Mouse (Mus musculus) liver, embryonic 13.5 days (tissue): ENCODE data around the gene Lemd1. TPM values are rescaled to one million over a fixed set of nuclear protein-coding genes. Genes with fewer than 3 reads are reported as not detected.

Experiments
- ATAC-seq: fragments of 200-750 bp; cut with Nextera tagmentation; 2 replicates; pipeline ENCODE4 v1.8.0; 2017; ENCODE audit warnings: low read depth, mild to moderate bottlenecking, moderate number of reproducible peaks, moderate library complexity
- DNase-seq: peaks from one replicate; pipeline ENCODE4 v3.0.0; 2022
- H3K27ac ChIP-seq: fragments of 300-500 bp; sonication (generic); 2 replicates; pipeline ENCODE4 v1.5.1; 2015; ENCODE audit warnings: moderate library complexity, mild to moderate bottlenecking, inconsistent platforms
- H3K27me3 ChIP-seq: fragments of 300-500 bp; sonication (generic); 2 replicates; pipeline ENCODE4 v1.6.1; 2015; ENCODE audit warnings: mild to moderate bottlenecking, inconsistent platforms
- H3K36me3 ChIP-seq: fragments of 300-500 bp; sonication (generic); 2 replicates; pipeline ENCODE4 v1.6.1; 2015; ENCODE audit warnings: mild to moderate bottlenecking, inconsistent platforms
- H3K4me1 ChIP-seq: fragments of 300-500 bp; sonication (generic); replicated peaks from 2 replicates; pipeline ENCODE4 v1.6.1; 2015; ENCODE audit warnings: inconsistent platforms
- H3K4me2 ChIP-seq: fragments of 300-500 bp; sonication (generic); 2 replicates; pipeline ENCODE4 v1.6.1; 2015; ENCODE audit warnings: inconsistent platforms, mild to moderate bottlenecking, moderate library complexity
- H3K4me3 ChIP-seq: fragments of 300-500 bp; sonication (generic); replicated peaks from 2 replicates; pipeline ENCODE4 v1.5.1; 2015; ENCODE audit warnings: mild to moderate bottlenecking, inconsistent platforms
- H3K9ac ChIP-seq: fragments of 300-500 bp; sonication (generic); 2 replicates; pipeline ENCODE4 v1.6.1; 2015; ENCODE audit warnings: mild to moderate bottlenecking, inconsistent platforms
- H3K9me3 ChIP-seq: fragments of 300-500 bp; sonication (generic); replicated peaks from 2 replicates; pipeline ENCODE4 v1.6.1; 2016; ENCODE audit warnings: inconsistent platforms
- WGBS: fragments of 180-500 bp; shearing (Covaris S2); methylation state at CpG from one replicate; pipeline ENCODE4 v1.1.7; 2015; ENCODE audit not compliant: insufficient replicate concordance; 5-methylcytosine and 5-hydroxymethylcytosine counted together
- polyA plus RNA-seq: library from polyadenylated mRNA; unstranded; fragments of >200 nt; fragmentation: Nextera tagmentation; extraction: Ambion mirVana; gene quantifications from 2 replicates; pipeline ENCODE4 v1.2.1, GENCODE M21; 2015

Gene Lemd1
- polyA plus RNA-seq, 1 experiment from 2014 or later: not detected

DNA sequence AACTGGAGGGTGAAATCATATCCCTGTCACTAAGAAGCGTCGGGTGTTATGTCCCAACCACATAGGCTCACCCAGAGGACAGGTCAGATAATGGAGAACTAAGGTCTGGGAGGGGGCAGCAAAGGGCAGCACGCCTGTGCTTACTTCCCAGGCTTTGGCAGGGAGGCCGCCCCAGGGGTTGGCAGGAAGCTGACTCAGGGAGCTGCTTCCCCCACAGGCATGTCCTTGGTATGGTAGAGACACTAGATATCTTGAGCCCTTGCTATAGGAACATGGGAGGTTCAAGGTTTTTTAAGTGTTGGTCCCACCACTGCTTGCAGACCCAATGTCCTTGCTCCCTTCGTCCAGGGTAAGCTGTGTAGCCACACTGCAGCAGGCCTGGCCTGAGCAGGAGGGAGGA is 14.7 kb downstream of the Lemd1 start:
- WGBS: 10% methylated on average over 5 of the region's 5 CpGs
- no peak for DNase-seq
- peaks cover 81% of the 10 kb centered on the region for H3K27me3 ChIP-seq

DNA sequence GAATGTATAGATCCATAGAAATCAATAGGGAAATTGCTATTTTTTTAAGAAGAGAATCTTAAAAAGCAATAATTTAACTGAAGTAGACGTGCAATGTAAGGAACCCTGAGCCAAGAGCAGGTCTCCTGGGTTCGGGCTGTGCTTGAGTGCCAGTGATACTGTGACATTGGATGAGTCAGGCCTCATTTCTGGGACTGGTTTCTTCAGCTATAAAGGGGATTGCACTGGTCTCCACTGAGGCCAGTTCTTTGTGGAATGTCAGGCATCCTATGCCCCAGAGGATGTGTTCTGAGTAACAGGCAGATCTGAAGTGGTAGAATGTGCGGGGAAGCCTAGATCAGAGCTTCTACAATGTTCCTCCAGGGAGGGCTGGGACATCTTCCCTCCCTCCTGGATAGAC is 15.6 kb downstream of the Lemd1 start:
- no peak overlapping the region for H3K4me2 ChIP-seq
- H3K27me3 ChIP-seq: peaks cover 81% of the 10 kb centered on the region
- WGBS: 47% methylated on average over 3 of the region's 3 CpGs
- no peak overlapping the region for H3K27ac ChIP-seq
- H3K9me3 ChIP-seq: no peaks in the 10 kb centered on the region
- DNase-seq (no peak), ATAC-seq (no peak)
- H3K36me3 ChIP-seq: no peaks in the 10 kb centered on the region
- 0 out of 2 replicates have a peak, but pooled peaks cover under 1% of the 10 kb centered on the region for H3K4me1 ChIP-seq
- no peak overlapping the region for H3K4me3 ChIP-seq
- H3K9ac ChIP-seq: no peak overlapping the region

More for the DNA sequence above, 14.7 kb downstream of the Lemd1 start:
- Histone ChIP-seq H3K4me2 (no peak overlapping the region), H3K4me3 (no peak overlapping the region), H3K4me1 (no peaks in the 10 kb centered on the region), H3K9me3 (no peaks in the 10 kb centered on the region), H3K27ac (no peak overlapping the region), H3K9ac (no peak overlapping the region), H3K36me3 (no peaks in the 10 kb centered on the region)
- ATAC-seq: no peak

DNA sequence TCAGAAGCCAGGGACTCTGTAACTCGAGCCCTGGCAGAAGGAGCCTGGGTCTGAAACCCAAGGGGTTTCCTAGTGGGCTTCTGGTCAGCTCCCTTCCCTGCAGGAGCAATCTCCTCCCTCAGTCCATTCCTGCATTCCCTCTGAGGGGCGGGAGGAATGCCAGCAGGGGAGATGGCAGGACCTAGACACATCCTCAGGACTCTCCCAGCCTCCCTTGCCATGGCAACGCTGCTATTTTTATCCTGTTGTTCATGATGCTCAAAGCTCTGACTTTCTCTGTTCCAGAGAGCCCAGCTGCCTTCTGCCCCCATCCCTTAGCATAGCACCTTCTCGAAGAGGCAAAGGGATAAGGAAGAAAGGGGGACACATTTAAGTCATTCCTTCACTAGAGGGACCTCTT is 16.9 kb downstream of the Lemd1 start:
- Histone ChIP-seq H3K4me3 (no peak overlapping the region), H3K27me3 (peaks cover 83% of the 10 kb centered on the region), H3K9ac (no peak overlapping the region), H3K4me2 (no peak overlapping the region), H3K36me3 (no peaks in the 10 kb centered on the region), H3K9me3 (no peaks in the 10 kb centered on the region), H3K27ac (no peak overlapping the region), H3K4me1 (0 out of 2 replicates have a peak, but pooled peaks cover 7% of the 10 kb centered on the region)
- no peak for DNase-seq
- ATAC-seq: no peak
- 20% methylated on average over 4 of the region's 4 CpGs for WGBS

DNA sequence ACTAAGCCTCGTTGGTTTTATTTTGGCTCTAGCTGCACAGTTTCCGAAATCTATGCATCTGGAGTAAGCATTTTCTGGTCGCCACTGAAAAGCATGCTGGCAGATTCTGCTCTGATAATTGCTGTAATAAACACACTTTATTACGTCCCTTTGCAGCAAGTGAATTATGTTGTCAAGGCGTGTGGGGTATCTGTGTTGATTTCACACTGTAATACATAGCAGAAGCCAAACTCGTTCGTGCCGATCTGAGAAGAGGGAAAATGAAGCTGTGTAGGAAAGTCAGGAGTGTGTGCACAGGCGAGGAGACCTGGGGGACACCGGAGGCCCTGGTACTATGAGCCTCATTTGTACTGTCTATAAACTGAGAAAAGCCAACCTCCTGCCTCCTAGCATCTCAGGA is 18.2 kb downstream of the Lemd1 start:
- no peak for ATAC-seq
- Histone ChIP-seq H3K4me1 (0 out of 2 replicates have a peak, but pooled peaks cover 7% of the 10 kb centered on the region), H3K4me3 (no peak overlapping the region), H3K9ac (no peak overlapping the region), H3K27ac (no peak overlapping the region), H3K9me3 (no peaks in the 10 kb centered on the region), H3K36me3 (no peaks in the 10 kb centered on the region), H3K27me3 (peaks cover 77% of the 10 kb centered on the region), H3K4me2 (no peak overlapping the region)
- WGBS: 61% methylated on average over 10 of the region's 10 CpGs
- no peak for DNase-seq

DNA sequence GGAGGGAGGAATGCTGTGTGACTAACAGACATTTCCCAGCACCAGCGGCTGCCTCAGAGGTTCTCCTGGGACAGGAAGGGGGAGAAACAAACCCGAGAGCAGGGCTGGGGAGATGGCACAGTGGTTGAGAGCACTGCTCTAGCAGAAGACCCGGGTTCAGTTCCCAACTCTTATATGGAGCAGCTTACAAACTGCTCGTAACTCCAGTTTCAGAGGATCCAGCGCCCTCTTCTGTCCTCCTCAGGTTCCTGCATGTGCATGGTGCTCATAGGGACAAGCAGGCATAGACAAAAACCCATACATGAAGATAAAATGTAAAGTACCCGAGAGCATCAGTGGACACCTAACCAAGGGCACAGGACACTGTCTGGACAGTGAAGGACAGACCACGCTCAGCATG is 19.7 kb downstream of the Lemd1 start:
- peak; percentile 15 for DNase-seq
- no peak overlapping the region for H3K27ac ChIP-seq
- H3K9me3 ChIP-seq: no peaks in the 10 kb centered on the region
- 0 out of 2 replicates have a peak, but pooled peaks cover 7% of the 10 kb centered on the region for H3K4me1 ChIP-seq
- no peak for ATAC-seq
- H3K36me3 ChIP-seq: no peaks in the 10 kb centered on the region
- H3K4me2 ChIP-seq: no peak overlapping the region
- no peak overlapping the region for H3K9ac ChIP-seq
- H3K27me3 ChIP-seq: peaks cover 68% of the 10 kb centered on the region
- no peak overlapping the region for H3K4me3 ChIP-seq
- 8% methylated on average over 7 of the region's 7 CpGs for WGBS

DNA sequence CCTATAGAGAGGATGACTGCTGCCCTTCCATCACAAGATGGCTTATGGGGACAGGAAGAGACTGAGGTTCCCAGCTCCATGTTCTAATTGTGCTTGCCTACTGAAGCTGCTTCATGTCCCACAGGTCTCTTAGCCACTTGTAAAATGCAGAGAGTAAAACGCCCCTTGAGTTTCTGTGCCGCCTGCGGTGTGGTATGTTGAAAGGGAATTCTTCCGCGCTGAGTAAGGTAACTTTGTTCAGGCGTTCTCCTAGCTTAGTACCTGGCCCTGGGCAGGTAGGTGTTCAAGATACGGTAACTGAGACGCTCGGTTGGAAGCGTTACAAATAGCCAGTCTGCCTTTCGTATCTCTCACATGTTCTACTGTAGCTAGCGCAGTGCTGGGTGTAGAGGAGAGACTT is 20.4 kb downstream of the Lemd1 start:
- 32% methylated on average over 12 of the region's 12 CpGs for WGBS
- ATAC-seq (no peak), DNase-seq (no peak)
- Histone ChIP-seq H3K4me3 (no peak overlapping the region), H3K36me3 (no peaks in the 10 kb centered on the region), H3K4me1 (0 out of 2 replicates have a peak, but pooled peaks cover 7% of the 10 kb centered on the region), H3K4me2 (peak overlapping the region; percentile 56), H3K27ac (no peak overlapping the region), H3K9me3 (no peaks in the 10 kb centered on the region), H3K27me3 (peaks cover 65% of the 10 kb centered on the region), H3K9ac (no peak overlapping the region)

DNA sequence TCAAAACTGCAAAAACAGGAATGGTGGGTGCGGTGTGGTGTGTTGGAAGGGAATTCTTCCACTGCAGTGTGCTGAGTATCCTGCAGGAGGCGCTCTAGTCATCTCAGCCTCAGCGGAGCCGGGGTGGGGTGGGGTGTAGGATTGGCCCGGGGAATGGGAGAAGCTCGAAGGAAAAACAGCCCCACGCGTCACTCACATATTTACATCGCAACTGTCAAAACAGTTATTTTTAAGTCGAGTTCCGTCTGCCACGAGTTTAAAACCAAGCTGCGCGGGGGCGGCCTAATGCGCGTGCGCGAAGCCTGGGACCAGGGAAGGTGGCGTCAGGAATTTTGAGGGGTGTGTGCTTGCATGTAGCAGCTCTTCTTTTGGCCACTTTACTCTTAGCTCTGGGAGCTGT is 21.0 kb downstream of the Lemd1 start:
- Histone ChIP-seq H3K4me1 (0 out of 2 replicates have a peak, but pooled peaks cover 7% of the 10 kb centered on the region), H3K36me3 (no peaks in the 10 kb centered on the region), H3K4me2 (peak overlapping the region; percentile 56), H3K27me3 (peaks cover 60% of the 10 kb centered on the region), H3K9ac (peak overlapping the region; percentile 39; the same call in 1 of the 2 replicates), H3K27ac (no peak overlapping the region), H3K9me3 (no peaks in the 10 kb centered on the region), H3K4me3 (peak overlapping the region; percentile 32)
- WGBS: 9% methylated on average over 20 of the region's 20 CpGs
- ATAC-seq (no peak), DNase-seq (no peak)

DNA sequence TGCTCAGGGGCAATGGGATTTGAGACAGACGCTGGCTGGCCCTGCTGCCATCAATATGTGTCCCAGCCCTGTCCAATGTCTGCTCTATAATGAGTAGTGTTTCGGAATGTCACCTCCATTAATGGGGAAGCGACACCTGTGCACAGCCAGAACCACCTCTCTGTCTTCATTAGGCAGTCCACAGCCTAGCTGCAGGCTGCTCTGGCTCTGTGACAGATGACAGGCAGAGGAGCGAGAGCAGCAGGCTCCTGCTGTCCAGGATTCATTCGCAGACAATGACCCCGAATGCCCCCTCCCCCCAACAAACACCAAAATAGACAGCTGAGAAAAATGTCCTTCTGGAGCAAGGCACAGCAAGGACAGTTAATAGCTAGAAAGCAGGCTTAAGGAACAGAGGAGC is 21.8 kb downstream of the Lemd1 start:
- H3K27ac ChIP-seq: no peak overlapping the region
- H3K4me2 ChIP-seq: no peak overlapping the region
- ATAC-seq (no peak), DNase-seq (no peak)
- 41% methylated on average over 6 of the region's 6 CpGs for WGBS
- H3K4me3 ChIP-seq: no peak overlapping the region
- H3K36me3 ChIP-seq: no peaks in the 10 kb centered on the region
- H3K9ac ChIP-seq: no peak overlapping the region
- 0 out of 2 replicates have a peak, but pooled peaks cover 7% of the 10 kb centered on the region for H3K4me1 ChIP-seq
- peaks cover 51% of the 10 kb centered on the region for H3K27me3 ChIP-seq
- H3K9me3 ChIP-seq: no peaks in the 10 kb centered on the region

DNA sequence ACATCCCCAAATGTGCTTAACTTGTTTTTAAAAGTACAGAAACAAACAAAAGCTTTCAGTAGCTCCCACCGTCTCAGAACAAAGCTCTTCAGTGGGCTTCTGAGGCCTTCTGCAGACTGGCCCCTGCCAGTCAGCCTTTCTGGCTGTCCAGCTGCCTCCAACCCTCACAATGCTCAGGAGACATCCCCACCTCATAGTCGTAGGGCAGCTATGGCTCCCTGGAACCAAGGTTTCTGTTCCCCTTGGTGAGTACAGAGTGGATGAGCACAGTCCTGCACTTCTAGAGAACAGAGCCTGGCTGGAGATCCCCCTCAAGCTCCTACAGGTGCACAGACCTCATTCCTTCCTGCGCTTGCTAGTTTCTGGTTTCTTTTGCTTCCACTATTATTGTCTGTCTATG is 25.0 kb downstream of the Lemd1 start:
- Histone ChIP-seq H3K9me3 (no peaks in the 10 kb centered on the region), H3K4me2 (no peak overlapping the region), H3K9ac (no peak overlapping the region), H3K27ac (no peak overlapping the region), H3K27me3 (peaks cover 34% of the 10 kb centered on the region), H3K36me3 (no peaks in the 10 kb centered on the region), H3K4me1 (0 out of 2 replicates have a peak, but pooled peaks cover 7% of the 10 kb centered on the region), H3K4me3 (no peak overlapping the region)
- 53% methylated on average over 3 of the region's 3 CpGs for WGBS
- DNase-seq: no peak
- no peak for ATAC-seq

DNA sequence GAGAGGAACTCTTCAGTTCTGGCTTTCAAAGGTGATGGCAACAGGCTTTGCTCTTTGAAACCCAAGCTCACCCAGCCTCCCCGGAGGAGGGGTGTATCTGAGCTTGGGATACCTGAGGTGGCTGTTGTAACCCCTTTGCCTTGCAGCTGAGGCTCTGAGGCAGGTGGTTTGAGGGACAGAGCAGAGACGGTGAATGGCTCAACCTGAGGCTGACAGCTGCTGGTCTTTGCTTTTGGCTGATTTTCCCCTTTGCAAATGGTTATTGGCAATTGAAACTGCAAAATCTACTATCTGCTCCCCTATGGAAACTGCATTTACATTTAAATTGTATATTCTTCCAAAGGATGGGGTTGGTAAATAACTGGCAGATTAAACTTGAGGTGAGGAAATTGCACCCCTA is 30.4 kb downstream of the Lemd1 start:
- H3K27ac ChIP-seq: no peak overlapping the region
- H3K9ac ChIP-seq: no peak overlapping the region
- H3K36me3 ChIP-seq: no peaks in the 10 kb centered on the region
- ATAC-seq (no peak), DNase-seq (no peak)
- 26% methylated on average over 2 of the region's 2 CpGs for WGBS
- no peaks in the 10 kb centered on the region for H3K4me1 ChIP-seq
- no peaks in the 10 kb centered on the region for H3K9me3 ChIP-seq
- no peak overlapping the region for H3K4me3 ChIP-seq
- peaks cover 23% of the 10 kb centered on the region for H3K27me3 ChIP-seq
- no peak overlapping the region for H3K4me2 ChIP-seq

DNA sequence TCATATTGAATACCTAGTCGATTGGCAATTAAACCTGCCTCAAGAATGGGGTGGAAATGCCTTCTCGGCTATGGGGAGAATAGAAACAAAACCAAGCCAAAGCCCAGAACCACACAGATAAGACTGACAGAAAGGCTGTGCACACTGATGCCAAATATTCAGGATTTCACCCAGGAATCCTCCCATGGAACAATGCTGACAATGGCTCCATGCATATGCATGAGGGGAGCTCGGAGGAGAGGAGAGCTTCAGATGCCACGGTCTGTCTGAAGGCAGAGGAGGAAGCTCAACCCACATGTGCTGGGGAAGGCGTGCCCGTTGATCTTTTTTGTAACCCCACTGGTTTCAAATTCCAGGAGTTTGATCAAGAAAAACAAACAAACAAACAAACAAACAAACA is 30.9 kb downstream of the Lemd1 start:
- no peak overlapping the region for H3K9ac ChIP-seq
- no peak overlapping the region for H3K27ac ChIP-seq
- no peak overlapping the region for H3K4me3 ChIP-seq
- 34% methylated on average over 6 of the region's 6 CpGs for WGBS
- no peak for ATAC-seq
- peaks cover 23% of the 10 kb centered on the region for H3K27me3 ChIP-seq
- H3K4me2 ChIP-seq: no peak overlapping the region
- no peaks in the 10 kb centered on the region for H3K4me1 ChIP-seq
- H3K9me3 ChIP-seq: no peaks in the 10 kb centered on the region
- H3K36me3 ChIP-seq: no peaks in the 10 kb centered on the region
- no peak for DNase-seq

DNA sequence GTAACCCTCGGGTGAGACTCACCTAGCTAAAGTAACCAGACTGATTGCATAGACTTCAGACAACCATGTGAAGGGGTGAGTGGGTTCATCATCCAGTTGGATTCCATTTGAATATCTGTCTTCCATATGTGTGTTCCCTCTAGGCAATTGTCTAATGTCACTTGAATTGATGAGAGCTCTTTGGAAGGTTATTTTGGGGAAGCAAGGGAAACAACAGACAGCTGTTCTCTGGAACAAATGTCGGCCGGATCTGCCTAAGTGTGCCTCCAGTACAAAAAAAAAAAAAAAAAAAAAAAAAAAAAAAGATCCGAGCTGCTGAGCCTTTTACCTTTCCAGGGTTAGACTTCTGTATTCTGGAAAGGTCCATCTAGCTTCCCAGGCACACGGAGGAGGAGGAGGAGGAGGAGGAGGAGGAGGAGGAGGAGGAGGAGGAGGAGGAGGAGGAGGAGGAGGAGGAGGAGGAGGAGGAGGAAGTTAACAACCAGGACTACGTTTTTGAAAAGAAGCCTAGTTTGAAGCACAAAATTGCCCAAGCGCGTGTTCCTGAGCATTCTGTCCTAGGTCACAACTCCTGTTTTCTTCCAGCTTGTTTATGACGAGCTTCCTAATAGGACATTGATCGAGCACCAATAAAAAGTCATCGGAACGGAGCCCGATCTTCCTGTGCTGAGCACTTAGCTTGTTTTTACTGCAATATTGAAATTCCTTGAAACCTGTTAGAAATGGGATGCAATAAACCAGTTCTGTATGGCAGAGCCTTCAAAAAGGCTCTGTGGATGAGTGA is 35.3 kb downstream of the Lemd1 start:
- Histone ChIP-seq H3K27ac (no peak overlapping the region), H3K36me3 (no peaks in the 10 kb centered on the region), H3K27me3 (peaks cover 12% of the 10 kb centered on the region), H3K9ac (no peak overlapping the region), H3K4me2 (no peak overlapping the region), H3K9me3 (no peaks in the 10 kb centered on the region), H3K4me3 (no peak overlapping the region), H3K4me1 (no peaks in the 10 kb centered on the region)
- DNase-seq: no peak
- no peak for ATAC-seq
- 69% methylated on average over 13 of the region's 13 CpGs for WGBS
